Mouse (Mus musculus) cerebellum, adult 2 months (tissue): Measurements from ENCODE around the gene Rab5c. TPM values are rescaled to one million over a fixed set of nuclear protein-coding genes. Genes with fewer than 3 reads are reported as not detected.
A peak's percentile ranks its signal among the peaks of the same experiment; 100 is the strongest.

Experiments used
- DNase-seq, 2 experiments: peaks; one replicate each; pipeline ENCODE4 v3.0.0; 2021
- H3K27ac ChIP-seq: fragments of 200-500 bp; 2 replicates; pipeline ENCODE4 v1.5.1; 2012; ENCODE audit warnings: low read length, control low read depth, inconsistent platforms; ENCODE audit not compliant: insufficient read depth
- H3K27me3 ChIP-seq: fragments of 200-500 bp; 2 replicates; pipeline ENCODE4 v1.6.1; 2012; ENCODE audit warnings: inconsistent platforms, mild to moderate bottlenecking, low read length, moderate library complexity; ENCODE audit not compliant: control insufficient read depth, insufficient read depth
- H3K4me1 ChIP-seq: fragments of 200-500 bp; 2 replicates; pipeline ENCODE4 v1.6.1; 2011; ENCODE audit warnings: low read length; ENCODE audit not compliant: control insufficient read depth, insufficient read depth
- H3K4me3 ChIP-seq: fragments of 200-500 bp; replicated peaks from 2 replicates; pipeline ENCODE3; 2011; ENCODE audit warnings: mild to moderate bottlenecking, low read depth, low read length, control low read depth; ENCODE audit not compliant: insufficient read depth
- CTCF ChIP-seq: fragments of 200-500 bp; IDR thresholded peaks from 2 replicates; pipeline ENCODE4 v1.5.1; 2011; ENCODE audit warnings: low read depth, mild to moderate bottlenecking, control low read depth, low read length, moderate library complexity, borderline replicate concordance; ENCODE audit not compliant: insufficient read depth
- POLR2A ChIP-seq: fragments of 200-500 bp; IDR thresholded peaks from 2 replicates; pipeline ENCODE4 v1.6.1; 2011; ENCODE audit warnings: low read length, control low read depth, borderline replicate concordance; ENCODE audit not compliant: insufficient read depth
- WGBS: fragments of 180-500 bp; shearing (Covaris S2); methylation state at CpG from one replicate; pipeline ENCODE4 v1.1.7; 2018; 5-methylcytosine and 5-hydroxymethylcytosine counted together
- polyA plus RNA-seq: library from polyadenylated mRNA; depleted of rRNA; stranded (reverse); fragments of >200 nt; gene quantifications from 2 replicates; pipeline ENCODE4 v1.2.3, GENCODE M21; 2012

Gene Rab5c
- polyA plus RNA-seq, 1 experiment: 187 TPM

DNA sequence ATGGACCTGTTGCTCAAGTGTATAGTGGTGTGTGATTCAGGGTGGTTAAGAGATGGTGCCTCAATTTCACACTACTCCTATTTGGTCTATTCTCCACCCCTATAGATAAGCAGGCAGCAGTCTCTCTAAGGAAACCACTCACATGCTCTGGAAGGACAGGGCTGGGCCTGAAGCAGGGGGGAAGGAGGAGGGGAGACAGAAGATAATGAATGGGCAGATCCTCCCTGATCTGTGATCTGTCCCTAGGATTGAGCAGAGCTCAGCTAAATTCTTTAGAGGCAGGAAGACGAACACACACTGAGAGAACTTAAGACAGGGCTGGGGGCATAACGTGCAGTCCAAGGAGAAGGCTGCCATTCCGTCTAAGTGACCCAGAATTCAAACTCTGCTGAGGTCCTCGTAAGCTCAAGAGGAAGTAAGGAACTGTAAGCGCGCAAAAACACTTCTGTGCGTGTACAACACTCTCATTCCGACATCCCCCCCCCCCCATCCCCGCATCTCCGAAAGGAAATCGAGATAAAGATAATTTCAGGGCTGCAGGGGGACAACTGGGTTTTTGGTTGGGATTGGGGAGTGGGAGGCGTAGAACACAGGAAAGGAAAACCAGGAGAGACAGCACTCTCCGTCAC, 796 bp downstream of the Rab5c start:
- Histone ChIP-seq H3K27me3 (no peaks in the 10 kb centered on the region), H3K4me1 (peaks cover 7% of the 10 kb centered on the region), H3K27ac (no peak overlapping the region), H3K4me3 (peak overlapping the region; percentile 86)
- WGBS: 1% methylated on average over 13 of the region's 13 CpGs
- TF ChIP-seq POLR2A (no peak), CTCF (no peak)
- no peak for DNase-seq

DNA sequence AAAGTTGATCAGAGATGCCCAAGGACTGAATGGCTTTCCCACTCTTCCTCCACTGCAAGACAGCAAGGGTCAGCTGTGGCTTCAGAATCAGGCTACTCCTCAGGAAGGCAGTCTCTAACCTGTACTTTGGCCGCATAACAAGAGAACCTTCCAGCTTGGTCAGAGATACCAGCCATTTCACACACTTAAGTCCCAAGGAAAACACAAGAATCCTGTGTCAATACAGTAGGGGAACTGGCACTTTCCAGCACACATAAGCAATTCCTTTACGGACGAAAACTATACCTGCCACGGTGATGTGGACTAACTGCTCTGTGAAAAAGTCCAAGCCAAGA, 1.3 kb downstream of the Rab5c start:
- Histone ChIP-seq H3K27me3 (no peaks in the 10 kb centered on the region), H3K4me1 (peaks cover 7% of the 10 kb centered on the region), H3K4me3 (peak overlapping the region; percentile 86), H3K27ac (no peak overlapping the region)
- 75% methylated on average over 4 of the region's 4 CpGs for WGBS
- TF ChIP-seq CTCF: no peak
- no peak for TF ChIP-seq POLR2A
- DNase-seq: no peak

DNA sequence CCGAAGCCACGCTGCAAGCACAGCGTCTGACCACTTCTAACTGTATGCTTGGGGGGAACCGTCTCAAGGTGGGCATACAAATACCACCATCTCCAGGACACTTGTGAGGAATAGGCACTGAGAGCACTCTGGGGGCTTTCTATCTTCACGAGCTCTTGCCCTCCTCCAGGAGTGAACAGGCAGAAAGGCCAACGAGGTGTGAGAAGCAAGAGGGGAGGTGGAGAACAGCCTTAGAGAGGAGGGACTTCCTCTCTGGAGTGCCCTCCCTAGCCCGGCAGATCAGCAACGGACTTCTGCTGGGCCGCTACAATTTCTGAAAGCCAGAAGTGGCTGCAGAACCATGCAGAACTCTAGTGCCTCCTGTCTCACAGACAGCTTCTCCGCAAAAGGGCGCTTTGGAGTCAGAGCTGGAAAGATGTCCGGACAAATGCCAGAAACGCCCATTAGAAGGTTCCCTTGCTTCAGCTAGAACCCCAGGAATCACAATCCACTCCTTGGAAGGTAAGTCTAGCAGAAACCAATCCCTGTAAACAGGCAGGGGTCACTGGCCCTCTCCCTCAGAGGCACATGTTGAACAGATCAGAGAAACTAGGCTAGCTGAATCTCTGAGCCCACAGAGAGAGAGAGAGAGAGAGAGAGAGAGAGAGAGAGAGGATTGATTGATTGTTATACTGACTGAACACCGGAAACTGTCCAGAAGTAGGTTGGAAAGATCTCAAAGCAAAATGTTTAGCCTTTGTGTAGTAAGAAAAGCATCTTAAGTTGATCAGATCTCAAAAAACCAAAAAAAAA, 1.9 kb downstream of the Rab5c start:
- H3K4me1 ChIP-seq: peaks cover 7% of the 10 kb centered on the region
- DNase-seq: no peak
- 74% methylated on average over 14 of the region's 14 CpGs for WGBS
- H3K27me3 ChIP-seq: no peaks in the 10 kb centered on the region
- H3K4me3 ChIP-seq: no peak overlapping the region
- H3K27ac ChIP-seq: no peak overlapping the region
- TF ChIP-seq CTCF (no peak), POLR2A (no peak)

DNA sequence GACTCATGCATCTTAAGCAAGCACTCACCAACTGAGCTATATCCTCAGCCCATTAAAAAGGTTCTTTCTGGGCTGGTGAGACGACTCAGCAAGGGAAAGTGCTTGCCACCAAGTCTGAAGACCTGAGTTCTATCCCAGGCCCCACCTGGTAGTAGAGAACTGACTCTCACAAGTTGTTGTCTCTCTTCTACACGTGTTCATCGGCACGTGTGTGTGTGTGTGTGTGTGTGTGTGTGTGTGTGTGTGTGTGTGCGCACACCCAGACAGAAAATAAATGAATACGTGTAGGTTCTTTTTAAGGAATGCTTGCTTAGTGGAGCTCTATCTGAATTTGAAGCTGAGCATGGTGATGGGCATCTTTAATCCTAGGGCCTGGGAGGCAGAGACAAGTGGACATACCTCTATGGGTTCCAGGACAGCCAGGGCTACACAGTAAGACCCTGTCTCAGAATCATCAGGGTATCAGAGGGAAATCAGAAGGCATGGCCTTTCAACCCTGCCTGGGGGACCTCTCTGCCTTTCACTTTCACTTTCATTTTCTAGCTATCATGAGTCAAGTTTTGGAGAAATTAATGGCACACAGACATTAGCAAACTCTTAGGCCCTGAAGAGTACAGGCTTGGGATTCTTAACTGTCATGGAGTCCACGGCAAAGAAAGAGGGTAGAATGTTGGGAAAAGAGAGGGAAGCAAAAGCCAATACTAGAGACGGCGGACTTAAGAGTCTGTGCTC, 2.7 kb downstream of the Rab5c start:
- 87% methylated on average over 9 of the region's 9 CpGs for WGBS
- TF ChIP-seq CTCF (no peak), POLR2A (no peak)
- Histone ChIP-seq H3K27me3 (no peaks in the 10 kb centered on the region), H3K27ac (no peak overlapping the region), H3K4me1 (peaks cover 7% of the 10 kb centered on the region), H3K4me3 (no peak overlapping the region)
- DNase-seq: no peak

DNA sequence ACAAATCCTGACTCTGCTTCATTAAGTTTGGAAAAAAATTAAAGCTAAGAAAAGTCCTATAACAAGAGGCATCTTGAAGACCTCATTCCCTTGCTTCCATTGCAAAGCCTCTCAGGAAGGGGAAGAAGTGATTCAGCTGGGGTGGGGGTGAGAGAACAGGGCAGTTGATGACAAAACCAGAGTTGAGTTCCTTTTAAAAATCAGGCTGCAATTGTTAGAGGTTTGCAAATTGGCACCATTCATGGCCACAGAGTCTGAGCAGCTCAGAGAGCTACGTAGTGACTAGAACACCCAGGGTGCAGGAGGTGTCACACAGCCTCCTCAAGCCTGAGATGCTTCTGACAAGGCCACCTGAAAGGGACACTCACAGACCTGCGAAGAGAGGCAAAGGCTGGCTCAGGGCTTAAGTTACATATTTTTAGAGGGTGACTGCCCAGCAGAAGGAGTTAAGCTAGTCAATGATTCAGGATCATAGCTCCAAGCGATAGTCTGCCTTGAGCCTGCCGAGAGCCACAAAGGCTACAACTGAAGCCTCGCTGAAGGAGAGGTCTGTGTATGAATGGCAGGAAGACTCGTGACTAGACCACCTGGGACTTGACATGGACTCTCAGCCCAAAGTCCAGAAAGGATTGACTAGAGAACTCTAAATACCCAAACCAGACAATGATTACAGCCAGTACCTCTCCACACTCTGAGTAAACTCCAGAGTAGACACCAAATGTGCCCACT, 7.4 kb downstream of the Rab5c start:
- Histone ChIP-seq H3K4me1 (no peaks in the 10 kb centered on the region), H3K4me3 (no peak overlapping the region), H3K27ac (no peak overlapping the region), H3K27me3 (no peaks in the 10 kb centered on the region)
- TF ChIP-seq POLR2A: no peak
- TF ChIP-seq CTCF: no peak
- DNase-seq: no peak
- 68% methylated on average over 6 of the region's 6 CpGs for WGBS

DNA sequence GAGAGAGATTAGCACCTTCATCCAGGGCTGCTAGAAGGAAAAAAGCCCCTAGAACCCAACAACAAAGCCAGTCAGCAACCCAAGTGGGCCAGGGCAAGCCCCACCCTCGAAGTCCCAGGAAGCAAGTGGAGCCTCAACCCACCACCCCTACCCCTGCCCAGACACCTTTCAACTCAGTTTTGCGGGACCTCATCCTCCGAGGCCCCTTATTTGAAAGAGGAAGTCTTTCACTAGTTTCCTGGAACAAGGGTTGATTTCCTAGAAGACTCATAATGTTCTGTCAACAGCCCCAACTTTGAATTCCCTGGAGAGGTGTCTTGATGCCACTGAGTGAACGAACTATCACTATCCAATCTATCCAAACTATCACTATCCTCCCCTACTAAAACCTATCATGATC, 8.0 kb downstream of the Rab5c start:
- no peak overlapping the region for H3K4me3 ChIP-seq
- H3K4me1 ChIP-seq: peaks cover 4% of the 10 kb centered on the region; the same call in 1 of the 2 replicates
- 90% methylated on average over 4 of the region's 4 CpGs for WGBS
- no peak for DNase-seq
- no peaks in the 10 kb centered on the region for H3K27me3 ChIP-seq
- TF ChIP-seq CTCF (no peak), POLR2A (no peak)
- H3K27ac ChIP-seq: no peak overlapping the region

DNA sequence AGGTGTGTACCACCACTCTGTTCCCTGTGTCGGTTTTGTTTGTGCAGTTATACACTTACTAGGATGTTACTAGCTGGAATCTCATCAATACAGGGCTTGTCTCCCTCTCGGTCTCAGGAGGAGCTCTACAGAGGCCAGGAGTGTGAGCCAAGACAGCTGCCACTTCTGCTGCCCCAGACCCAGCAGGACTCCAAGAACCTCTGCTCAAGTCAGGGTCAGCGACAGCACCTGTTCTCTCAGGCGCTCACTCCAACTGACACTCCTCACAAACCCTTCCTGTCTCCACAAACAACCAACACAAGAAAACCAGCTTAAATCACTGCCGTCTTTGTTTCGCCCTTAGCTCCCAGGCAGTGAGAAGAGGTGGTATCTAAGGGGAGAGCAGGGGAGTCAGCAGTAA, 9.4 kb downstream of the Rab5c start:
- no peak for DNase-seq
- 22% methylated on average over 6 of the region's 6 CpGs for WGBS

DNA sequence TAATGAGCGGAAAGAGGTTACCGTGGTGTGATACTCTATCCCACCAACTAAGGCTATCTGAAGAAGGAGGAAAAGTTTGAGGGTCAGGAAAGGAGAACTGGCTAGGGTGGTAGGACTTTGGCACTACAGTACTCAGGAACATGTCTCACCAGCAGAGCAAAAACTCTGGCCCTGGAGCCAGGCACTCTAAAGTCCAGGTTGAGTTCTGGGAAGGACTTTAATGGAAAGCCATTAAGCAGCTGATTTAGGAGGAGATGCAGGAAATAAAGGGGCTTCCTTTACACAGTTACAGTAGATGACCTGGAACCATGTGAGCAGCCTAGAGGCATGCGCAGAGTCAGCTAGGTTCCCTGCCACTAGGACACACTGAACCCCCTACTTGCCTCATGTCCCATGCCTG, 10.8 kb downstream of the Rab5c start:
- 97% methylated on average over 3 of the region's 3 CpGs for WGBS
- peaks cover 10% of the 10 kb centered on the region for H3K4me1 ChIP-seq
- no peaks in the 10 kb centered on the region for H3K27me3 ChIP-seq
- no peak overlapping the region for H3K4me3 ChIP-seq
- TF ChIP-seq CTCF (no peak), POLR2A (no peak)
- no peak for DNase-seq
- no peak overlapping the region for H3K27ac ChIP-seq

More for the DNA sequence above, 9.4 kb downstream of the Rab5c start:
- Histone ChIP-seq H3K27me3 (no peaks in the 10 kb centered on the region), H3K4me3 (no peak overlapping the region), H3K4me1 (peaks cover 5% of the 10 kb centered on the region; the same call in 1 of the 2 replicates), H3K27ac (no peak overlapping the region)
- no peak for TF ChIP-seq POLR2A
- TF ChIP-seq CTCF: no peak
